In the genomic region with DNA sequence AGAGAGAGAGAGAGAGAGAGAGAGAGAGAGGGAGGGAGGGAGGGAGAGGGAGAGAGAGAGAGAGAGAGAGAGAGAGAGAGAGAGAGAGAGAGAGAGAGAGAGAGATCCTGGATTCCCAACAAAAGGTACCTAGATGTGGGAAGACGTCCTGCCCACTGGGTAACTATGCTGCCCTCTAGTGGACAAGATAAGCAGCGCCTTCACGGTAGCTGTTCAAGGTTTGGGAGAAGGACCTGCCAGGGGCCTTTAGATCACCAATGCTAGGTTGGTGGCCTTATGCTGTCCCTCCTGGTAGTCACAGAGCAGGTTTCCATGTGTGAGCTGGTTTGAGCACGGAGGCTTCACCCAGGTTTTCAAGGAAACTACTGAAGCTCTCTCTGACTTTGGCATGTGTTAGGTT, we compare ENCODE assay signal across 9 mouse cellular contexts. TPM values are rescaled to one million over a fixed set of nuclear protein-coding genes. Genes with fewer than 3 reads are reported as not detected.
DNase-seq lines count a peak whose midpoint lies in the region; ATAC-seq and TF ChIP-seq lines count a peak whose summit lies in the region.
"Had no signal": no experiment of that assay in that cellular context is flagged by ENCODE, and none has a peak within 500 bp of the region (broad histone marks: within the 10 kb centered on the region; RNA-seq: fewer than 3 reads in every experiment).

No protein-coding gene starts in this region.

- no peak overlapping the region for H3K4me3 ChIP-seq in forebrain, embryonic 10.5 days
- H3K4me3 ChIP-seq in forebrain, embryonic 15.5 days: no peak overlapping the region
- no peak overlapping the region for H3K4me3 ChIP-seq in thymus, adult 2 months (ENCODE audit: control insufficient read depth, insufficient read depth, low read length)
- H3K4me3 ChIP-seq in lung, adult 2 months (replicated peaks; ENCODE audit: extremely low read depth, low read depth, low read length): no peak overlapping the region
- H3K4me3 ChIP-seq: hindbrain, embryonic 15.5 days had no signal

- H3K27ac ChIP-seq in forebrain, embryonic 10.5 days: no peak overlapping the region; the same call in 1 of the 2 replicates
- no peak overlapping the region for H3K27ac ChIP-seq in forebrain, embryonic 15.5 days (replicated peaks)
- no peak overlapping the region for H3K27ac ChIP-seq in thymus, adult 2 months (ENCODE audit: control insufficient read depth, insufficient read depth, low read length)
- H3K27ac ChIP-seq: hindbrain, embryonic 15.5 days had no signal

- H3K36me3 ChIP-seq in forebrain, embryonic 10.5 days (replicated peaks): no peaks in the 10 kb centered on the region
- H3K36me3 ChIP-seq in forebrain, embryonic 15.5 days: no peaks in the 10 kb centered on the region
- H3K36me3 ChIP-seq in thymus, adult 2 months (ENCODE audit: control insufficient read depth, insufficient read depth, low read length): no peaks in the 10 kb centered on the region
- H3K36me3 ChIP-seq: hindbrain, embryonic 15.5 days had no signal

- DNase-seq in forebrain, embryonic 10.5 days (ENCODE audit: extremely low spot score, low spot score): peak; percentile 73
- DNase-seq in thymus, adult 2 months: peak; percentile 47
- no peak for DNase-seq in thymus, adult 18-20 months
- peak; percentile 54 to 60 for DNase-seq in cerebellum, postnatal 36 days
- DNase-seq in kidney, postnatal 25 days: peak; percentile 58 to 79
- peak; percentile 23 for DNase-seq in lung, adult 2 months
- DNase-seq in skeletal muscle tissue, adult 2 months (ENCODE audit: low read depth, low spot score): peak; percentile 19

- TF ChIP-seq CTCF in thymus, adult 2 months (IDR thresholded peaks at IDR 0.05; ENCODE audit: borderline replicate concordance, control insufficient read depth, extremely low read depth, insufficient read depth, low read length, poor library complexity): peak; percentile 71; the same call in 1 of the 2 replicates
- peak; percentile 87 for TF ChIP-seq CTCF in lung, adult 2 months (IDR thresholded peaks at IDR 0.05; ENCODE audit: insufficient read depth, low read length)

- no peaks in the 10 kb centered on the region for H3K9me3 ChIP-seq in forebrain, embryonic 10.5 days
- no peaks in the 10 kb centered on the region for H3K9me3 ChIP-seq in forebrain, embryonic 15.5 days
- H3K9me3 ChIP-seq: hindbrain, embryonic 15.5 days had no signal

- 5% methylated on average over 4 of the region's 4 CpGs for WGBS in forebrain, embryonic 10.5 days
- WGBS in forebrain, embryonic 15.5 days: 9% methylated on average over 4 of the region's 4 CpGs
- 7% methylated on average over 4 of the region's 4 CpGs for WGBS in thymus, adult 2 months
- 7% methylated on average over 4 of the region's 4 CpGs for WGBS in lung, adult 2 months

- no peak for ATAC-seq in forebrain, embryonic 15.5 days (replicated peaks)

- no peak for TF ChIP-seq POLR2A in thymus, adult 2 months (IDR thresholded peaks at IDR 0.05; ENCODE audit: control insufficient read depth, extremely low read depth, insufficient read depth, low read length, poor library complexity)
- no peak for TF ChIP-seq POLR2A in lung, adult 2 months (IDR thresholded peaks at IDR 0.05; ENCODE audit: borderline replicate concordance, extremely low read depth, low read depth, low read length)

- no peak overlapping the region for H3K9ac ChIP-seq in forebrain, embryonic 15.5 days (replicated peaks)
- H3K9ac ChIP-seq: hindbrain, embryonic 15.5 days had no signal

- peaks cover 74% of the 10 kb centered on the region for H3K27me3 ChIP-seq in forebrain, embryonic 10.5 days (ENCODE audit: poor library complexity, severe bottlenecking)
- peaks cover 15% of the 10 kb centered on the region; the same call in 1 of the 2 replicates for H3K27me3 ChIP-seq in forebrain, embryonic 15.5 days
- H3K27me3 ChIP-seq in thymus, adult 2 months (ENCODE audit: control insufficient read depth, insufficient read depth, low read length): no peaks in the 10 kb centered on the region; the same call in 1 of the 2 replicates

- no peak overlapping the region for H3K4me2 ChIP-seq in forebrain, embryonic 15.5 days (replicated peaks)
- H3K4me2 ChIP-seq: hindbrain, embryonic 15.5 days had no signal

- peaks cover 41% of the 10 kb centered on the region for H3K4me1 ChIP-seq in forebrain, embryonic 10.5 days
- H3K4me1 ChIP-seq in forebrain, embryonic 15.5 days: peaks cover 10% of the 10 kb centered on the region
- H3K4me1 ChIP-seq in thymus, adult 2 months (replicated peaks; ENCODE audit: control insufficient read depth, insufficient read depth, low read length): no peaks in the 10 kb centered on the region
- H3K4me1 ChIP-seq in lung, adult 2 months (ENCODE audit: control insufficient read depth, insufficient read depth, low read length): no peaks in the 10 kb centered on the region

RNA-seq across cellular contexts. Expression of a gene that starts 39.4 kb away (rescaled TPM):
- 0.58 and 0.61 TPM in 2 replicates for polyA plus RNA-seq in forebrain, embryonic 10.5 days (2016; fragmentation: Nextera tagmentation; extraction: Ambion mirVana)
- polyA plus RNA-seq in forebrain, embryonic 15.5 days (2015; fragmentation: Nextera tagmentation; extraction: Ambion mirVana): 1.3 TPM in 2 replicates
- polyA plus RNA-seq in thymus, adult 2 months (2012; rRNA removed): 0.18 and 0.38 TPM in 2 replicates
- 4.8 and 5.1 TPM in 2 replicates for polyA plus RNA-seq in lung, adult 2 months (2012; rRNA removed)

Comparison
In these comparisons a context has a peak if more than half of its experiments do, and no peak if none do; other contexts are left out.
1. DNase-seq: peak in forebrain, embryonic 10.5 days (single experiment), thymus, adult 2 months (single experiment), cerebellum, postnatal 36 days (2 of 2), kidney, postnatal 25 days (2 of 2), lung, adult 2 months (single experiment) and skeletal muscle tissue, adult 2 months (single experiment); none in thymus, adult 18-20 months (0 of 2).